Mouse (Mus musculus) gastrocnemius, adult 8-10 months (tissue): ENCODE data around the gene Bmp5. TPM values are rescaled to one million over a fixed set of nuclear protein-coding genes. Genes with fewer than 3 reads are reported as not detected.
"Not testable (repeated sequence)": the region's sequence is repeated elsewhere in the genome, so short reads cannot be mapped to it uniquely, and the experiment has no call there.

Source experiments
- DNase-seq, 2 experiments: peaks; one replicate each; pipeline ENCODE4 v3.0.0; 2022; ENCODE audit warnings: low spot score in 2 of 2
- total RNA-seq, 4 experiments: library from RNA; stranded (reverse); gene quantifications; 2 replicates each; pipeline ENCODE4 v1.2.4; 2022

Gene Bmp5
- 1 to 10 TPM in 3 of 4 experiments, under 1 TPM in 1; 0.94 to 2.7 (median 1.6) TPM for total RNA-seq

DNA sequence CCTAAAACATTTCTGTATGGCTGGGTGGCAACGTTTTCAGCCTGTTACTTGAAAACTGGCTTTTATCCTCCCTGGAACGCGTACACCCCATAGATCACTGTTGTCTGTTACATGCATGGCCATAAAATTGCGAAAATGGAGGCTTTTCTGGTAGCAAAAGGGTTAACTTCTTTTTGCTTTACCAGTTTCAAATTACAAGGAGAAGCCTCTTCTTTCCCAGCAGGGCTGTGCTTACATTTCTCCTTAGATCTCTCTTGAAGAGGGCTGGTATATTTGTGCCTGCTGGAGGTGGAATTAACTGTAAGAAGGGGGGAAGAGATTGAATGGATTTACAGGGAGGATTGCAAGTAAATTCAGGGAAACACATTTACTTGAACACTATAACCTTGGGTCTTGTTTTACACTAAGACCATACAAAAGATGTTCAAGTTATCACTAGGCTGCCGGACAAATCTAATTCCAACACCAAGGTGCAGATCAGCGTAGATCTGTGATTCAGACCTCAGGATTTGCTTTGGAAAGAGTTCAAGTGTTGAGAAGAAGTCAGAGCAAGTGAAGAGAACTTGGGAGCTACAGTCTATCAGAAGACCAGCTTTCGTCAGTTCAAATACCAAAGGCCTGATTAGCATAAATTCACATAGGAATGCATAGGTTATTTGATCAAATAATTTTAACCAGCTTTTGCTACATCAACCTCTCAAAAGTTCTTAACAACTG, at the start of gene Bmp5:
Gene Bmp5, plus strand, starts transcription at position 236 of the 717 bp plus-strand sequence.
- no peak for DNase-seq

- DNase-seq, result no peak
Measured at GRCm38 (mm10) chr9:75760075-75760474, 15.1 kb upstream of the Bmp5 start.

- no peak for DNase-seq
Measured at GRCm38 (mm10) chr9:75761567-75761966, 13.6 kb upstream of the Bmp5 start.

DNA sequence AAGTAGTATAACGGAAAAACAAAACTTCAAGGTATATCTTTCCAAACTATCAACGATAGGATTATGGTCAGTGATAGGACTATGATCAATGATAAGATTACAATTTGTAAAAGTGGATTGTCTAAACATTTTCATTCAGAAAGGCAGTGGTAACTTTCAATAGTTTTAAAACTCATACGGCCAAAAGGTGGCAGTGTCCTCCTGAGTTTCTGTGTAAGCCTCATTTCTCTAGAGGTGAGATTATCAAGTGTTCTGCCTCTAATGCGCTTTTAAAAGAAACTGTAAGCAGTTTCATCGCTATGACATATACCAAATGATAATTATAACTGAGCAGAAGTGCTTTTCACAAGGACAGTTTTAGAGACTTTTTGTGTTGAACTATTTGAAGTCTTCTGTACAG, 12.7 kb upstream of the Bmp5 start:
- DNase-seq, result no peak

GRCm38 (mm10) chr9:75764792-75765191, 10.4 kb upstream of the Bmp5 start:
- DNase-seq, result no peak

GRCm38 (mm10) chr9:75766521-75766920, 8.6 kb upstream of the Bmp5 start:
- no peak for DNase-seq

DNA sequence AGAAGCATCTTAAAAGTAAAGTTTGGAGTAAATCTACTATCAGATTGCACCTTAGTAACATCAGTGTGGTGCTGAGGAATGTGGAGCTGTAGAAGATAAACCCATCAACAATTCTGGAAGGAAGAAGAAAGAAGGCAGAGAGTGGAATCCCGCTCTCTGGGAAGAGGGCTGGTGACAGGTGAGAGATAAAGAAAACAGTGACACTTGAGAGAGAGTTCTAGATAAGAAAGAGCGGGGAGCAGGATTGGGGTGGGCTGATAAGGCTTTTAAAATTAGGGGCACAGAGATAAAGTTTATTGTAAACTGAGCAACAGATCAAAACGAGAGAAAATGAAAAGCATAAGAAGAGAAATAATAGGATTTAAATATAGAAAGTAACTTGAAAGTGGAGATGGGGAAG, 6.1 kb upstream of the Bmp5 start:
- no peak for DNase-seq

DNA sequence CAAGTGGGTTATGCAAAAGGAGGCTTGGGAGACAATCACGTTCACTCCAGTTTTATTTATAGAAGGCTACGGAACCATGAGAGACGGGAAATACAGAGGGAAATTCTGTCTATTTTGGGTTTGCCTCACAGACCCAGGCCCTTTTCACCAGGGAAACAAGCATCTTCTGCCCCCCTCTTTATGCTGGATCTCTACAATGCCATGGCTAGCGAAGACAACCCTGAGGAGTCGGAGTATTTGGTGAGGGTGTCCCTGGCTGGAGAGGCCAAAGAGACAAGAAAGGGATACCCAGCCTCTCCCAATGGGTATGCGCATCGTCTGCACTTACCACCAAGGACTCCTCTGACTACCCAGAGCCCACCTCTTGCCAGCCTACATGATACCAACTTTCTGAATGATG, 989 bp downstream of the Bmp5 start:
- DNase-seq, result no peak

DNA sequence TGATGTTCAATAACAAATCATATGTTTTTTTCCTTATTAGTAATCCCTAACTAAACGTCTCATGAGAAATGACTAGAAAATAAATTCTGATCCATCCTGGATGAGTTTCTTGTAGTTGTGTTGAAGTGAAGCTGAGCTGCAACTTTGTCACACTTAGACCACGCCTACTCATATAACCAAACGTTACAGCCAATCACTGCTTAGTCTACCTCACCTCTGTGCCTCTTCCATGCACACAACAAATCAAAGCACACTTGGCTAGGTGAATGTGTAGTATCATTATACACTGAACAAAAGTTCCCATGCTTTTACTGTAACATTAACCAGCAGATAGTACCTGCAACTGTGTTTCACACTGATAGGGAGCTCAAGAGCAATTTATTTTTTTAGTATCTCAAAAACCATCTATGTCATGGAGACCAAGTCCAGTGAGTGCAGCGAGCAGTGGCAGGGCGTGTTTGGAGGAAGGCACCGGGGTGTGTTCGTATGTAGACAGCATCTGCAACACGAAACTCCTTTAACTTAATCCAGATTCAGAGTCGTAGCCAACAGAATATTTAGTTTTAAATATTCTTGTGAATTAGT, 3.7 kb downstream of the Bmp5 start:
- no peak for DNase-seq

- DNase-seq, result no peak
Measured at GRCm38 (mm10) chr9:75780558-75781276, 5.6 kb downstream of the Bmp5 start.

DNA sequence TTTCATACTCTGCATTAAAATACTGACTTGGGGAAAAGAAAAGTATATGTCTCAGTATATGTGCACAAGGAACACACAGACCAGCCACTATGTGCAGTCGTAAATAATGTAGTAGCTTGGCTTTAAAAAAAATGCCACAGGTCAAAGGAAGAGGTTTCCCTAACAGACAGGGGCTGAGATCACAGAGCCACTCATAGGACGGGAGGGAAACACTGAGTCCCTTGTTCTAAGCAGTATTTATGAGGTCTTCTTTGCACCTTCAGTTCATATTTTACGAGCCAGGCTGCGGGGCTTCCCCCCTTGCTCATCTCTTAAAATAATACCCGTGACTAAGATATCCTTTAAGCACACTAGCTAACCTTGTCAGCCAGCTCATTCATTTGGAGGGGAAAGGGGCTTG, 6.4 kb downstream of the Bmp5 start:
- DNase-seq, result no peak

DNA sequence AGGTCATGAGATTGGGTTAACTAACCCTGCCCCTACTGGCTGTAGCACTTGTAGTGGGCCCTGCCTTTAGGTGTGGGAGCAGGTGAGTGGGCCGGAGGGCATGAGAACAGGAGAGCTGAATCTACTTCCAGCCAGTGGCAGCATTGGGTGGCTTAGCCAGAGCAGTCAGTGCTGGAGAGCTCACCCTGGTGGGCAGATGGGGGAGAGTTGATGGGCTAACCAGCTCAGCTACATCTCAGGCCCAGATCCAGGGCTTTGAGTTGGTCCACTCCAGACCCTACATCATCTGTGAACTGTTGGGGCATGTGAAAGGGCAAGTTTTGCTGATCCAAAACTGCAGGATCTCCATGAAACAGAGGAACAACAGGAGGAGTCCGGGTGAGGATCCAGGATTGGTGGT, 8.4 kb downstream of the Bmp5 start:
- DNase-seq, result no peak

- DNase-seq, result no peak
Measured at GRCm38 (mm10) chr9:75785959-75786358, 10.8 kb downstream of the Bmp5 start.

- no peak for DNase-seq
Measured at GRCm38 (mm10) chr9:75787121-75787520, 12.0 kb downstream of the Bmp5 start.

- no peak for DNase-seq
Measured at GRCm38 (mm10) chr9:75789879-75790428, 14.8 kb downstream of the Bmp5 start.

DNA sequence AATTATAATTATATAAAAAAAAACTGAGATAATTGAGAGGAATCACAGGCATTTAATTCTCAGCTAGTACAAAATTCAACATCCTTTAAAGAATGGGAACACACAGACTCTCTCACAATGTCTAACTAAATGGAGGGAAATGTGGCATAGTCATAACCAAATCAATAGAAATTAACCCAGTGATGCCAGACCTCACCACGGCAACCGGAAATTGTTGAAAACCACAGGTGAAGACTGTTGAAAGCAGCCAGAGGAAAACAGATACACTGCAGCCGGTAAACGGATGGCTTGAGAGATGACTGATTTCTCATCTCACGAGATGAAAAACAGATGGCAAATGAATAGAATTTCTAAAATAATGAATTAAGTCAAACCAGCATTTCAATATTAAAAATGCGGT, 29.8 kb downstream of the Bmp5 start:
- no peak for DNase-seq

DNA sequence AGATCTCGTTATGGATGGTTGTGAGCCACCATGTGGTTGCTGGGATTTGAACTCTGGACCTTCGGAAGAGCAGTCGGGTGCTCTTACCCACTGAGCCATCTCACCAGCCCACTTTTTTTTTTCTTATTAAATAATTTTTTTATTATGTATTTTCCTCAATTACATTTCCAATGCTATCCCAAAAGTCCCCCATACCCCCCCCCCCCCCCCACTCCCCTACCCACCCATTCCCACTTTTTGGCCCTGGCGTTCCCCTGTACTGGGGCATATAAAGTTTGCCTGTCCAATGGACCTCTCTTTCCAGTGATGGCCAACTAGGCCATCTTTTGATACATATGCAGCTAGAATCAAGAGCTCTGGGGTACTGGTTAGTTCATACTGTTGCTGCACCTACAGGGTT, 33.0 kb downstream of the Bmp5 start:
- not testable (repeated sequence) for DNase-seq

DNA sequence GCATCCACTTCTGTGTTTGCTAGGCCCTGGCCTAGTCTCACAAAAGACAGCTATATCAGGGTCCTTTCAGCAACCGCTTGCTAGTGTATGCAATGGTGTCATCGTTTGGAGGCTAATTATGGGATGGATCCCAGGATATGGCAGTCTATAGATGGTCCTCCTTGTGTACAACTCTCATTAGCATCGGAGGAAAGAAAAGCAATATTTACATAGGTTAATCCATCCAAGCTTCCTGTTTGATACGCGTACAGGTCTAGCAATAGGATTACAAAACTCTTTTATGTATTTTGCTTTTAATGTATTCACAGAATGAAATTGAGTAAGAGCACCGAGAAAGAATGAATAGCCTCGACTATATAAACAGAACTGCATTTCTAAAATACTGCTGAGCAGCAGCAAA, 33.5 kb downstream of the Bmp5 start:
- DNase-seq, result no peak

DNA sequence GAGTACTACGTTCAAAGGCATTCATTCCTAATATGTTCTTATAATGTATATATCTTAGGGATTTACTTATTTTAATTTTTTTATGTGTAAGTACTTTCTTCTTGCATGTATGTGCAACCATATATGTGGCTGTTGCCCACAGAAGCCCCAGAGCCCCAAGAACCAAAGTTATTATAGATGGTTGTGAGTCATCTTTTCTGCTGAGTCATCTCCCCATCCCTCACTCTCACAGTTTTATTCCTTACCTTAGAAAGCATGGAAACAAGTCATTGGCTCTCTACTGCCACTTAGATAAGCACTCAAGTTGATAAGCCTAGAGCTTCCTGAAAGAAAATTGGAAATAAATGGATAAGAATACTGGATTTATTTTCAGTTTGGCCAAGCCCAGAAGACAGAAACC, 40.0 kb downstream of the Bmp5 start:
- DNase-seq, result no peak

DNA sequence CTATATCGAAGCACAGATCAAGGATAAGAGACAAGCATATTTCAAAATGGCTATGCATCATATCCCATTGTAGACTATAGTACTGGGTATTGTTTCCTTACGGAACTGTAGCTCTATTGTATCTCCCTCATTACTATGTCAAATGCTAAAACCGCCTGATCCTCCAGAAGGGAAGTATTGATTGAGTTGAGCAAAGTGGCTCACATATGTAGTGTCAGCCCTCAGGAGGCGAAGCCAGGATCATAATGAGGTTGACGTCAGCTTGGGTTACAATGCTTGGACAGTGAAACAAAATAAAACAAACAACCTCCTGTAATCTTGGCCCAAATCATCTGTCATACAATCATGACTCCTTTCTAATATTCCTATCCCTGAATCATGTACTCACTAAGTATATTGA, 43.2 kb downstream of the Bmp5 start:
- no peak for DNase-seq

- no peak for DNase-seq
Measured at GRCm38 (mm10) chr9:75832468-75832867, 57.3 kb downstream of the Bmp5 start.

- no peak for DNase-seq
Measured at GRCm38 (mm10) chr9:75833189-75833732, 58.1 kb downstream of the Bmp5 start.
